Mouse (Mus musculus) liver, postnatal 0 days (tissue): ENCODE measurements at regions not wholly inside any gene's neighbourhood (a gene's known extent, or its start where the extent isn't known, plus 50 kb on each side); places are given as distances from the start of the nearest gene placed in this dataset.

Experiments
- ATAC-seq: fragments of 200-750 bp; cut with Nextera tagmentation; 2 replicates; pipeline ENCODE4 v1.8.0; 2017; ENCODE audit warnings: mild to moderate bottlenecking, moderate library complexity
- DNase-seq: peaks from one replicate; pipeline ENCODE4 v3.0.0-alpha.2; 2016
- H3K27ac ChIP-seq: fragments of 300-500 bp; sonication (generic); 2 replicates; pipeline ENCODE4 v1.5.1; 2014; ENCODE audit warnings: antibody characterized with exemption, moderate library complexity, mild to moderate bottlenecking, low read depth
- H3K27me3 ChIP-seq: fragments of 300-500 bp; sonication (generic); 2 replicates; pipeline ENCODE4 v1.6.1; 2014; ENCODE audit warnings: low read length, control low read depth, mixed read lengths; ENCODE audit not compliant: insufficient read depth
- H3K36me3 ChIP-seq: fragments of 300-500 bp; sonication (generic); replicated peaks from 2 replicates; pipeline ENCODE4 v1.6.1; 2014; ENCODE audit warnings: mild to moderate bottlenecking, control low read depth, low read length, moderate library complexity, mixed read lengths; ENCODE audit not compliant: insufficient read depth
- H3K4me1 ChIP-seq: fragments of 300-500 bp; sonication (generic); 2 replicates; pipeline ENCODE4 v1.6.1; 2014; ENCODE audit warnings: antibody characterized with exemption, mild to moderate bottlenecking, control low read depth; ENCODE audit not compliant: insufficient read depth
- H3K4me2 ChIP-seq: fragments of 300-500 bp; sonication (generic); 2 replicates; pipeline ENCODE4 v1.6.1; 2014; ENCODE audit warnings: low read depth, mild to moderate bottlenecking, low read length, moderate library complexity, mixed read lengths
- H3K4me3 ChIP-seq: fragments of 300-500 bp; sonication (generic); 2 replicates; pipeline ENCODE4 v1.5.1; 2014; ENCODE audit warnings: low read depth, low read length
- H3K9ac ChIP-seq: fragments of 300-500 bp; sonication (generic); replicated peaks from 2 replicates; pipeline ENCODE4 v1.6.1; 2014; ENCODE audit warnings: mild to moderate bottlenecking, moderate library complexity
- H3K9me3 ChIP-seq: fragments of 300-500 bp; sonication (generic); 2 replicates; pipeline ENCODE4 v1.6.1; 2016; ENCODE audit warnings: mild to moderate bottlenecking, control low read depth, low read length, mixed read lengths
- CTCF ChIP-seq: sonication (generic); IDR thresholded peaks from 2 replicates; pipeline ENCODE4 v1.5.1; 2016; ENCODE audit warnings: antibody characterized with exemption, low read depth
- EP300 ChIP-seq: IDR thresholded peaks from 2 replicates; pipeline ENCODE4 v1.6.1; 2016; ENCODE audit warnings: antibody characterized with exemption, low read depth, mild to moderate bottlenecking
- WGBS: fragments of 180-500 bp; shearing (Covaris S2); extraction: QIAGEN DNeasy Blood & Tissue Kit; methylation state at CpG from one replicate; pipeline ENCODE4 v1.1.7; 2014; ENCODE audit not compliant: insufficient replicate concordance; 5-methylcytosine and 5-hydroxymethylcytosine counted together

DNA sequence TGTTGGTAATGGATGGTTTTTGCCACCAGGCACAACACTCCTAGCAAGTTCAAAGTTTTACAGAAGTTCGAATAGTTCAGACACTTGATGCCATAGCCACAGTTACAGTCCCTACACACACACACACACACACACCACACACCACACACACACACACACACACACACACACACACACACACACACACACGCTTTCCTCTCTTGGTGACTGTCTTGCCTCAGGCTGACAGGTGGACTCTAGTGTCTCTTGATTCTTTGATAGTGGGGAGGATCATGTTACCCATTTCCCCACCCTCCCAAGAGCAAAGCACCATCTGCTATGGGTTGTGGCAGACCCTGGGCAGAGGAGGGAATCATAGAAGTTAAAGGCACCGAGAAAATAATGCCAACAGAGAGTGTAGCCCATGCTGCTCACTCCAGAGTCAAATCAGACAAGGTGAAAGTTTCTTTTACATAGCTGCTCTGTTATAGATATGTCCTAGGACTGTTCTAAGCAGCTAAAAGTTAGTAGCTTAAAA lies 75.9 kb downstream of the Klhl25 start:
- Histone ChIP-seq H3K4me1 (no peaks in the 10 kb centered on the region), H3K9ac (no peak overlapping the region), H3K9me3 (no peaks in the 10 kb centered on the region), H3K4me3 (no peak overlapping the region), H3K36me3 (no peaks in the 10 kb centered on the region), H3K27me3 (no peaks in the 10 kb centered on the region), H3K4me2 (no peak overlapping the region), H3K27ac (no peak overlapping the region)
- TF ChIP-seq EP300 (no peak), CTCF (no peak)
- WGBS = 67% methylated on average over 3 of the region's 3 CpGs
- no peak for DNase-seq
- no peak for ATAC-seq

DNA sequence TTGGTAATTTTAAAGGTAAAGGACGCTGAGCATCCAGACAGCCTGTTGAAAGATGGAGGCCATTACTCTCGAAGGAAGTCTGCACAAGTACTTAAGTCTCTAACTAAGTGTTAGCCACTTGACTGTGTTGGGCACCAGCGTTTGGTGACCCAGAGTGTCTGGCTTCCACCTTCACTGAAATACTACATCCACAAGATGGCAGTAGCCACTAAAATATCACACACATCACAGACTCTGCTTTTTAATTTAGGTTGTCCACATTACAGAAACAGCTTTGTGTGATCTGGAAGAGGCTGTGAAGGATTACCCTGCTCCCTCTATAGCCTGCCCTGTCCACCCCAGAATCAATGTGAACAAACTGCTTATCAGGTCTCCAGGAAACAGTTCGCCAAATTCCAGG lies 79.4 kb downstream of the Klhl25 start:
- no peak for DNase-seq
- WGBS = 29% methylated on average over 4 of the region's 4 CpGs
- TF ChIP-seq CTCF (peak; percentile 59), EP300 (no peak)

DNA sequence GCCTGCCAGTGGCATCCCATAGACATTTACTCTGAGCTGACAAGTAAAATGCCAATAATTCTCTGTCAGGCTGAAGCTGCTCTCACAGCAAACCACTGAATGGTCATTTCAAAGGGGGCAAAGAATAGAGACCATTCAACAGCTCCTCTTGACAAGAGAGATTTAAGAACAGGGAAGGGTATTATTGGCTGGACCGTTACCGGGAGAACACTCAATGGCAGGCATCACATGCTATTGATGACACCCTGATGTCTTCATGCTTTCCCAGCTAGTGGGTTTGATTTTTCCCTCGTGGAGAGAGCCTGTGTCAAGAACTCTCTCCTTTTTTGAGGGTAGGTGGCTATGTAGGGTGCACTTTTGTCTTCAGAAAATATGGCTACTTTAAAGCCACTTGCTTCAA lies 95.7 kb downstream of the Klhl25 start:
- H3K27ac ChIP-seq = no peak overlapping the region
- no peak overlapping the region for H3K9ac ChIP-seq
- TF ChIP-seq CTCF (no peak), EP300 (no peak)
- whole genome bisulfite sequencing = 66% methylated on average over 3 of the region's 3 CpGs
- no peak overlapping the region for H3K4me3 ChIP-seq
- no peaks in the 10 kb centered on the region for H3K4me1 ChIP-seq
- no peaks in the 10 kb centered on the region for H3K27me3 ChIP-seq
- no peak overlapping the region for H3K4me2 ChIP-seq
- ATAC-seq = no peak
- H3K36me3 ChIP-seq = no peaks in the 10 kb centered on the region
- no peak for DNase-seq
- no peaks in the 10 kb centered on the region for H3K9me3 ChIP-seq

More for the DNA sequence above, 79.4 kb downstream of the Klhl25 start:
- no peak for ATAC-seq
- Histone ChIP-seq H3K9ac (no peak overlapping the region), H3K27me3 (no peaks in the 10 kb centered on the region), H3K4me1 (no peaks in the 10 kb centered on the region), H3K36me3 (no peaks in the 10 kb centered on the region), H3K27ac (no peak overlapping the region), H3K9me3 (no peaks in the 10 kb centered on the region), H3K4me2 (no peak overlapping the region), H3K4me3 (no peak overlapping the region)

DNA sequence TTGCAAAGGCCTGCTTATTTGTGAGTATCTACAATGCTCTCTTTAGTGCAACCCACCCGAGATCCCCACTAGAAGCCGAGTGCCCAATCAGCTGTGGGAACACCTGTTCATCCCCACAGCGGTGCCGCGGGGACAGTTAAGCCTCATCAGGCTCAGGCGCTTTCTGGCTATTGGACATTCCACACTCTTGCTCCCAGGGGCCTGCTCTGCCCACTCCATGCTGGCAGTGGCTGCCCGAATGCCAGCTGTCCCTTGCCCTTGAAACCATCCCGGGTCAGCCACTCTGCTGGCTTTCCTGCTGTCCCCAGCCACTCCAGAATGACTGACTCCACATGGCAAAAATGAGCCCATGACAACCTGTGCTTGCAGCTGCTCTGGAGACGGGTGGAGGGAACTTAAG lies 107.6 kb downstream of the Klhl25 start:
- WGBS = 76% methylated on average over 9 of the region's 9 CpGs
- Histone ChIP-seq H3K4me1 (no peaks in the 10 kb centered on the region), H3K27ac (no peak overlapping the region), H3K36me3 (no peaks in the 10 kb centered on the region), H3K4me2 (no peak overlapping the region), H3K27me3 (no peaks in the 10 kb centered on the region), H3K9ac (no peak overlapping the region), H3K4me3 (no peak overlapping the region), H3K9me3 (no peaks in the 10 kb centered on the region)
- TF ChIP-seq EP300 = no peak
- no peak for TF ChIP-seq CTCF
- no peak for ATAC-seq
- no peak for DNase-seq

- H3K27ac ChIP-seq = no peak overlapping the region
- WGBS = 76% methylated on average over 5 of the region's 5 CpGs
- no peaks in the 10 kb centered on the region for H3K27me3 ChIP-seq
- no peaks in the 10 kb centered on the region for H3K36me3 ChIP-seq
- no peak overlapping the region for H3K4me2 ChIP-seq
- no peak overlapping the region for H3K9ac ChIP-seq
- no peaks in the 10 kb centered on the region for H3K9me3 ChIP-seq
- DNase-seq = no peak
- no peak overlapping the region for H3K4me3 ChIP-seq
- H3K4me1 ChIP-seq = no peaks in the 10 kb centered on the region
- ATAC-seq = no peak
- TF ChIP-seq EP300 (no peak), CTCF (no peak)
These were observed 109.3 kb downstream of the Klhl25 start for GRCm38 (mm10) chr7:75957366-75957765.

- no peak overlapping the region for H3K9ac ChIP-seq
- no peak overlapping the region for H3K4me2 ChIP-seq
- no peaks in the 10 kb centered on the region for H3K36me3 ChIP-seq
- H3K4me3 ChIP-seq = no peak overlapping the region
- no peak for TF ChIP-seq EP300
- H3K27ac ChIP-seq = no peak overlapping the region
- no peaks in the 10 kb centered on the region for H3K27me3 ChIP-seq
- DNase-seq (no peak), ATAC-seq (no peak)
- 82% methylated on average over 14 of the region's 14 CpGs for WGBS
- no peaks in the 10 kb centered on the region for H3K9me3 ChIP-seq
- no peaks in the 10 kb centered on the region for H3K4me1 ChIP-seq
These were observed 112.0 kb downstream of the Klhl25 start for GRCm38 (mm10) chr7:75959903-75960620.
